Mouse (Mus musculus) heart, embryonic 16.5 days (tissue): ENCODE measurements around the gene Sgca. TPM values are rescaled to one million over a fixed set of nuclear protein-coding genes. Genes with fewer than 3 reads are reported as not detected.

ENCODE experiments used
- ATAC-seq: fragments of 200-750 bp; cut with Nextera tagmentation; replicated peaks from 2 replicates; pipeline ENCODE4 v1.8.0; 2017; ENCODE audit warnings: moderate number of reproducible peaks; ENCODE audit not compliant: insufficient read depth, low FRiP score; ENCODE audit errors: extremely low read depth
- H3K27ac ChIP-seq: fragments of 300-500 bp; sonication (generic); 2 replicates; pipeline ENCODE4 v1.5.1; 2014; ENCODE audit warnings: mild to moderate bottlenecking, low read length, control low read depth, moderate library complexity
- H3K27me3 ChIP-seq: fragments of 300-500 bp; sonication (generic); 2 replicates; pipeline ENCODE4 v1.6.1; 2014; ENCODE audit warnings: low read length, mixed read lengths; ENCODE audit not compliant: control insufficient read depth, insufficient read depth
- H3K36me3 ChIP-seq: fragments of 300-500 bp; sonication (generic); 2 replicates; pipeline ENCODE4 v1.6.1; 2014; ENCODE audit not compliant: control insufficient read depth, insufficient read depth
- H3K4me1 ChIP-seq: fragments of 300-500 bp; sonication (generic); 2 replicates; pipeline ENCODE4 v1.6.1; 2014; ENCODE audit warnings: low read length, mixed read lengths; ENCODE audit not compliant: control insufficient read depth, insufficient read depth
- H3K4me2 ChIP-seq: fragments of 300-500 bp; sonication (generic); 2 replicates; pipeline ENCODE4 v1.6.1; 2014; ENCODE audit warnings: low read depth, mild to moderate bottlenecking, control low read depth, low read length
- H3K4me3 ChIP-seq: fragments of 300-500 bp; sonication (generic); 2 replicates; pipeline ENCODE4 v1.5.1; 2014; ENCODE audit warnings: mild to moderate bottlenecking, control low read depth, low read length
- H3K9ac ChIP-seq: fragments of 300-500 bp; sonication (generic); 2 replicates; pipeline ENCODE4 v1.6.1; 2014; ENCODE audit warnings: low read length, control low read depth
- H3K9me3 ChIP-seq: fragments of 300-500 bp; sonication (generic); replicated peaks from 2 replicates; pipeline ENCODE4 v1.6.1; 2016; ENCODE audit warnings: low read length; ENCODE audit not compliant: control insufficient read depth
- WGBS: fragments of 180-500 bp; shearing (Covaris S2); extraction: QIAGEN DNeasy Blood & Tissue Kit; methylation state at CpG from one replicate; pipeline ENCODE4 v1.1.7; 2014; 5-methylcytosine and 5-hydroxymethylcytosine counted together
- polyA plus RNA-seq: library from polyadenylated mRNA; unstranded; fragments of >200 nt; fragmentation: Nextera tagmentation; extraction: Ambion mirVana; gene quantifications from 2 replicates; pipeline ENCODE4 v1.2.1, GENCODE M21; 2015

Gene Sgca
- polyA plus RNA-seq, 1 experiment from 2014 or later = 29.4 TPM

- H3K4me2 ChIP-seq = peak overlapping the region; percentile 83
- peak overlapping the region; percentile 81 for H3K27ac ChIP-seq
- peak overlapping the region; percentile 54 for H3K4me3 ChIP-seq
- ATAC-seq = peak; percentile 49
- WGBS = under 1% methylated on average over 18 of the region's 18 CpGs
- peaks cover 15% of the 10 kb centered on the region for H3K4me1 ChIP-seq
- H3K36me3 ChIP-seq = no peaks in the 10 kb centered on the region
- H3K9me3 ChIP-seq = no peaks in the 10 kb centered on the region
- peak overlapping the region; percentile 73 for H3K9ac ChIP-seq
- H3K27me3 ChIP-seq = peaks cover 20% of the 10 kb centered on the region
Measured at GRCm38 (mm10) chr11:94937335-94937781, 38.8 kb downstream of the Sgca start.

- H3K36me3 ChIP-seq = no peaks in the 10 kb centered on the region
- peak overlapping the region; percentile 54 for H3K4me3 ChIP-seq
- peak overlapping the region; percentile 83 for H3K4me2 ChIP-seq
- H3K9me3 ChIP-seq = no peaks in the 10 kb centered on the region
- H3K9ac ChIP-seq = peak overlapping the region; percentile 73
- WGBS = under 1% methylated on average over 17 of the region's 17 CpGs
- ATAC-seq = peak; percentile 68
- H3K27me3 ChIP-seq = peaks cover 20% of the 10 kb centered on the region
- H3K4me1 ChIP-seq = peaks cover 15% of the 10 kb centered on the region
- H3K27ac ChIP-seq = peak overlapping the region; percentile 81
Measured at GRCm38 (mm10) chr11:94936851-94937295, 39.3 kb downstream of the Sgca start.

- WGBS = 25% methylated on average over 19 of the region's 19 CpGs
- H3K4me3 ChIP-seq = peak within 1 kb of the TSS; percentile 54
- ATAC-seq = no peak
- H3K9ac ChIP-seq = peak within 1 kb of the TSS; percentile 73
- peaks cover 20% of the 10 kb centered on the region for H3K27me3 ChIP-seq
- peak within 1 kb of the TSS; percentile 81 for H3K27ac ChIP-seq
- H3K36me3 ChIP-seq = no peaks in the 10 kb centered on the region
- peak within 1 kb of the TSS; percentile 83 for H3K4me2 ChIP-seq
- H3K9me3 ChIP-seq = no peaks in the 10 kb centered on the region
- peaks cover 15% of the 10 kb centered on the region for H3K4me1 ChIP-seq
Measured at GRCm38 (mm10) chr11:94936045-94936444, 40.1 kb downstream of the Sgca start, which contains the start of gene Col1a1. TSS of gene Col1a1 (plus strand) at chr11:94936224.

- Histone ChIP-seq H3K4me3 (no peak overlapping the region), H3K27ac (peak overlapping the region; percentile 74), H3K9ac (no peak overlapping the region), H3K27me3 (peaks cover 20% of the 10 kb centered on the region), H3K36me3 (no peaks in the 10 kb centered on the region), H3K9me3 (no peaks in the 10 kb centered on the region), H3K4me1 (peaks cover 24% of the 10 kb centered on the region), H3K4me2 (peak overlapping the region; percentile 29; the same call in 1 of the 2 replicates)
- 41% methylated on average over 11 of the region's 11 CpGs for WGBS
- ATAC-seq = no peak
Measured at GRCm38 (mm10) chr11:94934526-94934925, 41.6 kb downstream of the Sgca start.

- peak overlapping the region; percentile 29; the same call in 1 of the 2 replicates for H3K4me2 ChIP-seq
- ATAC-seq = no peak
Measured at GRCm38 (mm10) chr11:94933584-94933983, 42.5 kb downstream of the Sgca start.

GRCm38 (mm10) chr11:94930151-94930550 is 46.0 kb downstream of the Sgca start:
- ATAC-seq = no peak
- Histone ChIP-seq H3K36me3 (no peaks in the 10 kb centered on the region), H3K27ac (peak overlapping the region; percentile 84), H3K4me3 (no peak overlapping the region), H3K9ac (no peak overlapping the region), H3K4me2 (no peak overlapping the region), H3K4me1 (peaks cover 35% of the 10 kb centered on the region), H3K9me3 (no peaks in the 10 kb centered on the region), H3K27me3 (peaks cover 9% of the 10 kb centered on the region)
- 52% methylated on average over 4 of the region's 4 CpGs for WGBS

More at GRCm38 (mm10) chr11:94933584-94933983, 42.5 kb downstream of the Sgca start:
- peak overlapping the region; percentile 74 for H3K27ac ChIP-seq
- H3K9me3 ChIP-seq = no peaks in the 10 kb centered on the region
- H3K9ac ChIP-seq = 0 out of 2 replicates have a peak overlapping the region, but pooled peaks have one; percentile 26
- H3K27me3 ChIP-seq = peaks cover 20% of the 10 kb centered on the region
- 21% methylated on average over 8 of the region's 8 CpGs for WGBS
- no peak overlapping the region for H3K4me3 ChIP-seq
- H3K36me3 ChIP-seq = no peaks in the 10 kb centered on the region
- peaks cover 33% of the 10 kb centered on the region for H3K4me1 ChIP-seq

GRCm38 (mm10) chr11:94929599-94929998 is 46.5 kb downstream of the Sgca start:
- no peak overlapping the region for H3K4me3 ChIP-seq
- peaks cover 35% of the 10 kb centered on the region for H3K4me1 ChIP-seq
- WGBS = 36% methylated on average over 9 of the region's 9 CpGs
- peak overlapping the region; percentile 49; the same call in 1 of the 2 replicates for H3K4me2 ChIP-seq
- H3K9me3 ChIP-seq = no peaks in the 10 kb centered on the region
- H3K27me3 ChIP-seq = peaks cover 5% of the 10 kb centered on the region
- H3K9ac ChIP-seq = no peak overlapping the region; the same call in 1 of the 2 replicates
- H3K36me3 ChIP-seq = no peaks in the 10 kb centered on the region
- ATAC-seq = no peak
- peak overlapping the region; percentile 84 for H3K27ac ChIP-seq

GRCm38 (mm10) chr11:94928820-94929219 is 47.3 kb downstream of the Sgca start:
- peak overlapping the region; percentile 49 for H3K4me2 ChIP-seq
- 0 out of 2 replicates have a peak overlapping the region, but pooled peaks have one; percentile 5 for H3K4me3 ChIP-seq
- peak; percentile 95 for ATAC-seq
- H3K27ac ChIP-seq = peak overlapping the region; percentile 84
- H3K9me3 ChIP-seq = no peaks in the 10 kb centered on the region
- peak overlapping the region; percentile 60 for H3K9ac ChIP-seq
- 3% methylated on average over 13 of the region's 13 CpGs for WGBS
- H3K27me3 ChIP-seq = peaks cover under 1% of the 10 kb centered on the region
- no peaks in the 10 kb centered on the region for H3K36me3 ChIP-seq
- peaks cover 34% of the 10 kb centered on the region for H3K4me1 ChIP-seq

- ATAC-seq = no peak
- Histone ChIP-seq H3K36me3 (no peaks in the 10 kb centered on the region), H3K27ac (peak overlapping the region; percentile 77), H3K9ac (peak overlapping the region; percentile 18), H3K27me3 (no peaks in the 10 kb centered on the region; the same call in 1 of the 2 replicates), H3K4me1 (peaks cover 32% of the 10 kb centered on the region), H3K9me3 (no peaks in the 10 kb centered on the region), H3K4me2 (no peak overlapping the region), H3K4me3 (no peak overlapping the region)
- WGBS = 7% methylated on average over 5 of the region's 5 CpGs
Measured at GRCm38 (mm10) chr11:94927771-94928291, 48.3 kb downstream of the Sgca start.
